Mouse (Mus musculus) spleen, postnatal 4 days (tissue): ENCODE measurements around the gene Irf2.

Experiments
- DNase-seq, 2 experiments: peaks; one replicate each; pipeline ENCODE4 v3.0.0; 2022; ENCODE audit warnings: low spot score in 2 of 2

Gene Irf2

DNA sequence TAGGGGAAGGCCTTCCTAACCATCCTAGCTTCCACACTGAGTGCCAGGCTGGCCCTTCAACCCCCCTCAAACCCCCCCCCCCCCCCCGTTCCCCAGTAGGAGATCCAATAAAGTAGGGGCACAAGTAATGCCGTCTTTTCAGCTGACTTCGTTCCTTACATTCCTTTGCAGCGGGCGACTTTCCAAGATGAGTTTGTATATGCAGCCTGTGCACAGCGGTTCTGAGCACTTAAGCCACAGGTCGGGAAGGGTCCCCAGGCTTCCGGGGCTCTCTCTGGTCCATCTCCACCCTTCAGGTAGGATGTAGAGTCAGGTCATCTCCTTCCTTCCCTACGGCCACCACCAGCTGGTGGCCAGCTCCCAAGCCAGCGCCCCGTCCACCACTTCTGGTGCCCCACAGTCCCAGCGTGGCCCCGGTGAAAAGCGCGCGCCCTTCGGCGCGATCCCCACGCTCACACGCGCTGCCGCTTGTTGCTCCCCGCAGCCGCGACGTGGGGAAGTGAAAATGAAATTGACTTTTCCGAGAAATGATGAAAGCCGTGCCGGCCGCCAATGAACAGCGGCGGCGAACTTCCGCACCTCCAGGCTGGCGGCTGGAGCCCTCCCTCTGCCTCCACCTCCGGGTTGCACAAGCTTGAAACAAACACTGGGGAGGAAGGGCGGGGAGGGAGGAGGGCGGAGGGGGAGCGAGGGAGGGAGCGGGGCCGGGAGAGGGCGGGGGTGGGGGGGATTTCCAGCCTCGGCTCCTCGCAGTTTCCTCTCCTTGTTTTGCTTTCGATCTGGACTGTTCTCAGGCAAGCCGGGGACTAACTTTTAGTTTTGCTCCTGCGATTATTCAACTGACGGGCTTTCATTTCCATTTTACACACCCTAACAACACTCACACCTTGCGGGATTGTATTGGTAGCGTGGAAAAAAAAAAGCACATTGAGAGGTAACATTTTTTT lies at the start of gene Irf2:
Gene Irf2, plus strand, starts transcription at position 730 of the 947 bp plus-strand sequence.
- peak; percentile 88 to 92 for DNase-seq

DNA sequence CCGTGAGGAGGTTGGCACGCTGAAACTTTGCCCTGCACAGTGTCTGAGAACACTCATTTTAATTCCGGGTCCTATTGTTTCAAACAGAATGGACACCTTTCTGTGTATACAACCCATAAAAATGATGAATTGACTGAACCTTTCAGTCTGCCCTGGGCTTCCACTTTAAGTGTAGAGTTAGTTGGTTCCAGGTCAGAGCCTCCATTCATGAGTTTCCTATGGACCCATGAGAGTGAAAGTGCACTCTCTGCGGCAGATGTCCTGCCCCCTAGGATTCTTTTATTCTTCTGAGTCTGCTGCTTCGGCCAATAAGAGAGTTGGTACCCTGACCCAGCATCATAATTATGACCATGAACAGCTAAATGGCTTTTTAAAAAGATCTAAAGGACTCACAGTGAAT lies 49.4 kb upstream of the Irf2 start:
- no peak for DNase-seq

DNA sequence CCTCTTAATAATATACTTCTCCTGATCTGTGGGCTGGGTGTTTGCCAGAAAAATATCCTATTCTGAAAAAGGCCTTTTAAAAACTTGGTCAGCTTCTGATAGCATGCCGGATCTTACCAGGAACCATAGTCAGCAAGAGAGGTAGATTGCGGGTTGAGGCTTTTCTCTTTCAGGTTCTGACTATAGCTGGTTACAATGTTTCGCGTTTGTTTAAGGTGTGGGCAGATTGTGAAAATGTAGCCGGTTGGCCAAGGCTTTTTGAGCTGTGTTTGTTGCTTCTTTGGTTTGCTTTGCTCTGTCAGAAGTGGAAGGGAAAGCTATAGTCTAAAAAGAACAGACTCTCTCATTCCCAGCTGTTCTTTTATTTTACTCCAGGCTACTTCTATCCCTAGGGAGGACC lies 49.0 kb upstream of the Irf2 start:
- DNase-seq = no peak

DNA sequence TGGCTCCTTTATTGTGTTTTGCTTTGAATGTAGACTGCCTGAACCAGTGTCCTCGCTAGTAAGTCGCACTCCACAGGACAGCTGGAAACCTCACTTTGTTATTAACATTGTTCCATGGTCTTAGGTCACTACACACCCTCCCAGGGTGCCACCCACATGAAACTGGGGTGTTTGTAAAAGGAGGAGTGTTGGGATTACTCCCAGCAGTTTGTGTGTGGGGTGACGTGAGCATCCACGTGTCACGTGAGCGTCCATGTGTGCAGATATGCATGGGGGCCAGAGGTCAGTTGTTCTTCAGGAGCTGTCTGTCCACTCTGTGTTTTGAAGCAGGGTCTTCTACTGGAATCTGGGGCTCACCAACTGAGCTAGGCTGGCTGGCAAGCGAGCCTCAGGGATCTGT lies 48.2 kb upstream of the Irf2 start:
- no peak for DNase-seq

DNA sequence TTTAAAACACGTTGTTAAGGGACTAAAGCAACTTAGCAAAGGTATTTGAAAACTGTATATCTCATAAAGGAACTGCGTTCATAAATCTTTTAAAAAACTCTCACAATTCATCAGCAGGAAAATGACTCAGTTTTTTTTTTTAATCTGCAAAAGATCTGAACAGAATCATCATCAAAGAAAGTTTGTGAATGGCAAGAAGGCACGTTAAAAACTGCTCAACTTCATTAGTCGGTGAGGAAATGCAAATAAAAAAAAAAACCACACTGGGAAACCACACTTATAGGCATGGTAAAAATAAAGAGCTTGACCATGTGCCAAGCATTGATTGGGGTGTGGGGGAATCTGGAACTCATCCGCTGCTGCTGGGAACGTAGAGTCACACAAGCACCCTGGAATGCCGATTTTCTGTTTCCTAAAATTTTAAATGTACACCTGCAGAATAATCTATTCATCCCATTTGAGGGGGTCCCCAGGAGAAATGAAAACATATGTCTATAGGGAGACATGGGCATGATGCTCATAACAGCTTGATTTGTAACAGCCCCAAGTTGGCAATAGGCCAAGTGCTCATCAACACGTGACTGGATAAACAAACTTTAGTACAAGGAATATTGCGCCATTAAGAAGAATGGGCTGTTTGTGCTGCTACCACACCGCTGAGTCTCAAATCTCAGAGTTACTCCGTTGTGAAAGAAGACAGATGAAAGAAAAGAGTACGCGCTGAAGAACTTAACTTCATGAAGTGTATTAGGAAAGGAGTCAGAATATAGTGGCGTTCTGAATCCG lies 43.1 kb upstream of the Irf2 start:
- DNase-seq = no peak

- no peak for DNase-seq
These were observed 42.0 kb upstream of the Irf2 start for GRCm38 (mm10) chr8:46697566-46697965.

GRCm38 (mm10) chr8:46698162-46698561 lies 41.4 kb upstream of the Irf2 start:
- no peak for DNase-seq

GRCm38 (mm10) chr8:46705145-46705544 lies 34.4 kb upstream of the Irf2 start:
- DNase-seq = no peak

GRCm38 (mm10) chr8:46706730-46707129 lies 32.8 kb upstream of the Irf2 start:
- DNase-seq = no peak

GRCm38 (mm10) chr8:46709302-46709701 lies 30.2 kb upstream of the Irf2 start:
- DNase-seq = no peak

DNA sequence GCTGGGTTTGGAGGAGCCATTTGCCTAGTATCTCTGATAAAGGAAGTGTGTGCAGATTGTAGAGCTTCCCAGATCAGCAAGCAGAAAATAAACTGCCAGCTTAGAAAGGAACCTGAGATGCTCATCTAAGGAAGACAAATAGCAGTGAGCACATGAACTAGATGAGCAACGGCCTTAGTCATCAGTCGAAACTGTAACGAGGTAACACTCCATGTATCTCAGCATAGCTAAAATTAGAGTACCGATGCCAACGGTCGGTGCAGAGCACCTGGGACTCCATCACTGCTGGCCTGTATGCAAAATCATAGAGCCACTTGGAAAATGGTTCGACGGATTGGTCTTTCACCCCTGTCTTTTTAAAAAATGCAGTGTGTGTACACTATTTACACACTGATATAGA lies 29.2 kb upstream of the Irf2 start:
- no peak for DNase-seq

GRCm38 (mm10) chr8:46711496-46711895 lies 28.0 kb upstream of the Irf2 start:
- no peak for DNase-seq

GRCm38 (mm10) chr8:46713178-46713577 lies 26.4 kb upstream of the Irf2 start:
- DNase-seq = peak in 1 of 2 experiments; percentile 49

DNA sequence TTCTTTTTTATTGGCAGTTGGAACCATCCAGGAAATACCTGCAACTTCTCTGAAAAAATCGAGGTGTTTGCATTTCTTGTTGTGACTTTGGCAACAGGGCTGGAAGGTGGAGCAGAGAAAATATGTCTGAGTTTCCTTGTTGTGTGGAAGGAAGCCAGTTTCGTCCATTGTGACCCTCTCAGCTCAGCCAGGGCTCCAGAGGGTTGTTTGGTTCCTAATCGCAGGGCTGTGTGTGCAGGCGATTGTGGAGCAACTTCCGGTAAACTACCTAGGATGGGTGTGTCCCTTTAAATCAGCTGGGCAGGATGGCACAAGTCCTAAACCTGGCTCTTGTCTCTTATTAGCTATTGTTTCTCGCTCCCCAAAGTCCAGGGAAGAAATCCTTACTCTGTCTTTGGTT lies 25.7 kb upstream of the Irf2 start:
- peak in 1 of 2 experiments; percentile 34 for DNase-seq

DNA sequence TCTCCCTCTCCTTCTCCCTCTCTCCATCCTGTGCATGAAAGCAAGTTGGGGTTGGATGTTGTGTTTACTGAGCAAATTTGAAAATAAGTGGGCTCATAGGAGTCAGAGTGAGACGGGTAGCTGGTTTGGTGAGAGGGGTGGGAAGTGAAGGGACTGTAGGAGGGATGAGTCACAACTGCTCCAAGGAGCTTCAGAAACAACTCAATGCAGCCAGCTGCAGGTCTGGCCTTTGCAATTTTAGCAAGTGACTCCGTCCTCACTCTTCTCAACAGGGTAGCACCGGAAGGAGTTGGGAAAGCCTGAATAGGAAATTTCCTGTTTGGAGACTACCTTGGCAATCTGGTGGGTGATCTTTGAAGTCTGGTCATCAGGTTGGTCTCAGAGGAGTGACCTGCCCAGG lies 25.1 kb upstream of the Irf2 start:
- DNase-seq = no peak

- no peak for DNase-seq
These were observed 23.1 kb upstream of the Irf2 start for GRCm38 (mm10) chr8:46716477-46716876.

GRCm38 (mm10) chr8:46717170-46717569 lies 22.4 kb upstream of the Irf2 start:
- no peak for DNase-seq

GRCm38 (mm10) chr8:46718301-46718700 lies 21.2 kb upstream of the Irf2 start:
- DNase-seq = no peak

DNA sequence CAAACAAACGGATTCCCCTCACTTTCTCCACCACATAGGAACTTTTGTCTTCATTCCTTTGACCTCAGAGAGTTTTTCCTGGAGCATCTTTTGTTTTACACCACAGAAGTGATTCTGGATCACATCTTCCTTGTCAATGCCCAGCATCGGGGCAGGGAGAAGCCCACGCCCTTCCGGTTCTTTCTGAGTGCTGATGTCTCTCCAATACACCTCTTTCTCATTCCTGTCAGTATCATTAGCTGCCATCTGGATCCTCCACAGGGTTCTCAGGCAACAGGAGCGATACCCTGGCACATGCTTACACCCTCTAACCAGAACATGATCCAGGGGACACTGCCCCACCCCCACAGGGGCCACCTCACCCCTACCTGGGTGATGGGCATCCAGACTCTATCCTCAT lies 20.8 kb upstream of the Irf2 start:
- DNase-seq = peak in 1 of 2 experiments; percentile 22

DNA sequence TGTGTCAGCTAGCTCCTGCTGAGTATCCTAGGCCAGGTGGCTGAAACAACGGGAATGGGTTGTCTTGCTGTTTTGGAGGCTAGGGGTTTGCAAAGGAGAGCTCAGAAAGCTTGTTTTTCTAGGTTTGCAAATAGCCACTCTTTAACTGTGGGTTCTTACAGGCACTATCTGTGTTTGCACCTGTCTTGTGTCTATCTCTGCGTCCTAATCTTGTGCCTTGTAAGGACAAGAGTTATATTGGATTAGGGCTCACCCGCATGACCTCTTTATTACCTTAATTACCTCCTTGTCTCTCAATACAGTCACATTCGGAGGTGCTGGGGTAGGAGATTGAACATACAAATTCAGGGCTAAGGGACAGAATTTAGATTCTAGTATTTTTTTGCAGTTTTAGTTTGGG lies 18.9 kb upstream of the Irf2 start:
- DNase-seq = no peak

DNA sequence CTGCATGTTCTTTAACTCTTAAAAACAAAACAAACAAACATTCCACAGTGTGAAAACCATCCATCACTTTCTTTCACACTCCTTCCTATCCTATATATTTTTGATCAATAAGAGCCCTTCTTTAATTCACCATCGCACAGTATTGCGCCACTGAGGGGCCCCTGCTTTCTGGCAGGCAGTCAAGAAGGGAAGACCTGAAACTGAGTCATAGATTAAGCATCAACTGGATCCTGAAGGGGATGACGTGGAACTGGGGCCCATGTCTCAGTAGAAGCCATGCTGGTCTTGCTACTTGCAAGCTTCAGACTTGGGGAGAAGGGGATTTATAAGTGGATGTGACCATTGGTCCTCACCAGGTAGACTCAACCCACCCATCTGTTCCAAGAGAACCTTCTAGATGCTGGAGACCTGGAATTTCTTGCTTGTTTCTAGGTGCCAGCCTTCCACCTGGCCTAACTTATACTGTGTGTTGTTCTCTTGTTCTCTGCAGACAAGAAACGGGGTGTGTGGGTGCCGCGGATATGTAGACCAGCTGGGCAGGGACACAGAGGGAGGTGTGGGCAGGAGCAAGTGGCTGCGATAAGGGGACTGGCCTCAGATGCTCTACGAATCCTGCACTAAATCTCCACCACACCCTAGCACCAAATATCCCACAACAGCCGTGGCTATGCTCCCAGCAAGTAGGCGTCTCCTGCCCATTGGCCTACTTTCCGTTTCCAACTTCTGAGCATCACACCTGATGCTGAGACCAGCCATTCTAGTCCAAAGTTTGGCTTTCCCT lies 18.3 kb upstream of the Irf2 start:
- DNase-seq = peak; percentile 68 to 74

DNA sequence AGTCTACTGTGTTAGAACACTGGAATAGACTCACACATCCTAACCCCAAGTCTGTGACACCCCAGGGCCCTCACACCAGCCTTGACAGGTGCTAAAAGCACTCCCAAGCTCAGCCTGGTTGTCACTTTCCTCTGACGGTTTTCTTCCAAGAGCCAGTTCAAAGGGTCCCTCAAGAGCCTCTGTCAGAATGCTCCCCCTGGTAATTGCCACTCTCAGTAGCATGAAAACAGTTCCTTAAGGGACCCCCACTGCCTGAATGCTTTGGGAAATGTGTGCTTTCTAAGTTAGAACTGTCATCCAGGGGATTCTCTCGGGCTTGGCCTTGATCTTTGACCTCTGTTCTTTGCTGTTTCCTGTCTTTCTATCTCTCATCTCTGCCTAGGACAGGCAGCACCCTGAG lies 17.0 kb upstream of the Irf2 start:
- DNase-seq = no peak
